Mouse (Mus musculus) bone marrow, adult 2 months (tissue): ENCODE measurements around the gene Rabl3. TPM values are rescaled to one million over a fixed set of nuclear protein-coding genes. Genes with fewer than 3 reads are reported as not detected.

ENCODE experiments used
- H3K27ac ChIP-seq: fragments of 200-500 bp; 2 replicates; pipeline ENCODE4 v1.5.1; 2012; ENCODE audit warnings: low read depth, mild to moderate bottlenecking, control low read depth, inconsistent platforms, low read length; ENCODE audit not compliant: control insufficient read depth, poor library complexity, insufficient read depth
- H3K4me1 ChIP-seq: fragments of 200-500 bp; 2 replicates; pipeline ENCODE4 v1.6.1; 2011; ENCODE audit warnings: low read length; ENCODE audit not compliant: control insufficient read depth, insufficient read depth
- H3K4me3 ChIP-seq: fragments of 200-500 bp; replicated peaks from 2 replicates; pipeline ENCODE3; 2011; ENCODE audit warnings: mild to moderate bottlenecking, low read depth, low read length, control low read depth; ENCODE audit not compliant: control insufficient read depth
- CTCF ChIP-seq: fragments of 200-500 bp; IDR thresholded peaks from 2 replicates; pipeline ENCODE4 v1.5.1; 2011; ENCODE audit warnings: low read length, control low read depth; ENCODE audit not compliant: control insufficient read depth, insufficient read depth
- POLR2A ChIP-seq: fragments of 200-500 bp; IDR thresholded peaks from 2 replicates; pipeline ENCODE4 v1.6.1; 2011; ENCODE audit warnings: low read depth, mild to moderate bottlenecking, control low read depth, low read length, borderline replicate concordance; ENCODE audit not compliant: control insufficient read depth
- WGBS: fragments of 180-500 bp; shearing (Covaris S2); methylation state at CpG from one replicate; pipeline ENCODE4 v1.1.7; 2018; 5-methylcytosine and 5-hydroxymethylcytosine counted together
- polyA plus RNA-seq: library from polyadenylated mRNA; stranded (reverse); fragments of >200 nt; gene quantifications from 2 replicates; pipeline ENCODE4 v1.2.4, GENCODE M21; 2011; ENCODE audit warnings: low replicate concordance; ENCODE audit not compliant: missing spikeins, insufficient read depth, insufficient read length

The Rabl3 gene
- polyA plus RNA-seq, 1 experiment = 4.5 TPM

GRCm38 (mm10) chr16:37562414-37562813, 22.7 kb downstream of the Rabl3 start:
- no peaks in the 10 kb centered on the region for H3K4me1 ChIP-seq
- 88% methylated on average over 6 of the region's 6 CpGs for WGBS
- no peak for TF ChIP-seq POLR2A
- no peak for TF ChIP-seq CTCF
- H3K27ac ChIP-seq = no peak overlapping the region
- no peak overlapping the region for H3K4me3 ChIP-seq

- WGBS = 91% methylated on average over 5 of the region's 5 CpGs
- Histone ChIP-seq H3K4me1 (no peaks in the 10 kb centered on the region), H3K4me3 (no peak overlapping the region), H3K27ac (no peak overlapping the region)
- TF ChIP-seq POLR2A (no peak), CTCF (no peak)
Measured at GRCm38 (mm10) chr16:37562961-37563360, 23.3 kb downstream of the Rabl3 start.

- 59% methylated on average over 1 of the region's 1 CpGs for WGBS
- no peak overlapping the region for H3K4me3 ChIP-seq
- no peak for TF ChIP-seq POLR2A
- TF ChIP-seq CTCF = no peak
- no peak overlapping the region for H3K27ac ChIP-seq
- no peaks in the 10 kb centered on the region for H3K4me1 ChIP-seq
Measured at GRCm38 (mm10) chr16:37565117-37565516, 25.4 kb downstream of the Rabl3 start.

GRCm38 (mm10) chr16:37566107-37566506, 26.4 kb downstream of the Rabl3 start:
- 85% methylated on average over 6 of the region's 6 CpGs for WGBS
- TF ChIP-seq CTCF (no peak), POLR2A (no peak)

GRCm38 (mm10) chr16:37567113-37568050, 27.7 kb downstream of the Rabl3 start:
- TF ChIP-seq POLR2A (no peak), CTCF (no peak)
- WGBS = 91% methylated on average over 12 of the region's 12 CpGs
- no peaks in the 10 kb centered on the region for H3K4me1 ChIP-seq
- no peak overlapping the region for H3K4me3 ChIP-seq
- H3K27ac ChIP-seq = no peak overlapping the region

More at GRCm38 (mm10) chr16:37566107-37566506, 26.4 kb downstream of the Rabl3 start:
- H3K4me3 ChIP-seq = no peak overlapping the region
- H3K4me1 ChIP-seq = no peaks in the 10 kb centered on the region
- H3K27ac ChIP-seq = no peak overlapping the region

GRCm38 (mm10) chr16:37571554-37571953, 31.9 kb downstream of the Rabl3 start:
- Histone ChIP-seq H3K27ac (no peak overlapping the region), H3K4me1 (no peaks in the 10 kb centered on the region), H3K4me3 (no peak overlapping the region)
- TF ChIP-seq CTCF (no peak), POLR2A (no peak)
- WGBS = 92% methylated on average over 3 of the region's 3 CpGs

- TF ChIP-seq CTCF (no peak), POLR2A (no peak)
- 89% methylated on average over 12 of the region's 12 CpGs for WGBS
- no peaks in the 10 kb centered on the region for H3K4me1 ChIP-seq
- no peak overlapping the region for H3K4me3 ChIP-seq
- no peak overlapping the region for H3K27ac ChIP-seq
Measured at GRCm38 (mm10) chr16:37572117-37572754, 32.6 kb downstream of the Rabl3 start.

- H3K4me1 ChIP-seq = no peaks in the 10 kb centered on the region
- TF ChIP-seq POLR2A (no peak), CTCF (peak; percentile 15; the same call in 1 of the 2 replicates)
- no peak overlapping the region for H3K4me3 ChIP-seq
- WGBS = 93% methylated on average over 5 of the region's 5 CpGs
- no peak overlapping the region for H3K27ac ChIP-seq
Measured at GRCm38 (mm10) chr16:37573061-37573460, 33.4 kb downstream of the Rabl3 start.
